Mouse (Mus musculus): Measurements from ENCODE around the gene Bcl3. TPM values are rescaled to one million over a fixed set of nuclear protein-coding genes. Genes with fewer than 3 reads are reported as not detected.

The Bcl3 gene
- polyA plus RNA-seq, 1 experiment from 2014 or later = 4.4 TPM

Other genes with a start within 250 kb of the Bcl3 start
- 0.48 and 0.59 TPM in 2 replicates for gene Zfp296, start 245.5 kb downstream of the Bcl3 start, polyA plus RNA-seq (2015; fragmentation: Nextera tagmentation; extraction: Ambion mirVana)
- gene Gemin7, start 245.2 kb downstream of the Bcl3 start, polyA plus RNA-seq (2015; fragmentation: Nextera tagmentation; extraction: Ambion mirVana) = 71.1 and 74.2 TPM in 2 replicates
- 9.4 and 11.4 TPM in 2 replicates for gene Clasrp, start 218.3 kb downstream of the Bcl3 start, polyA plus RNA-seq (2015; fragmentation: Nextera tagmentation; extraction: Ambion mirVana)
- 1.5 and 1.7 TPM in 2 replicates for gene Relb, start 193.3 kb downstream of the Bcl3 start, polyA plus RNA-seq (2015; fragmentation: Nextera tagmentation; extraction: Ambion mirVana)
- gene Clptm1, start 157.7 kb downstream of the Bcl3 start, polyA plus RNA-seq (2015; fragmentation: Nextera tagmentation; extraction: Ambion mirVana) = 36.2 and 42.7 TPM in 2 replicates
- 1,344 and 1,420 TPM in 2 replicates for gene Apoc2, start 144.8 kb downstream of the Bcl3 start, polyA plus RNA-seq (2015; fragmentation: Nextera tagmentation; extraction: Ambion mirVana)
- 20.6 and 35.3 TPM in 2 replicates for gene Gm44805, start 141.3 kb downstream of the Bcl3 start, polyA plus RNA-seq (2015; fragmentation: Nextera tagmentation; extraction: Ambion mirVana)
- 405 and 488 TPM in 2 replicates for gene Apoc4, start 141.3 kb downstream of the Bcl3 start, polyA plus RNA-seq (2015; fragmentation: Nextera tagmentation; extraction: Ambion mirVana)
- 919 and 984 TPM in 2 replicates for gene Apoc1, start 130.1 kb downstream of the Bcl3 start, polyA plus RNA-seq (2015; fragmentation: Nextera tagmentation; extraction: Ambion mirVana)
- gene Apoe, start 123.6 kb downstream of the Bcl3 start, polyA plus RNA-seq (2015; fragmentation: Nextera tagmentation; extraction: Ambion mirVana) = 3,720 and 4,229 TPM in 2 replicates
- 47.3 and 51.8 TPM in 2 replicates for gene Tomm40, start 107.3 kb downstream of the Bcl3 start, polyA plus RNA-seq (2015; fragmentation: Nextera tagmentation; extraction: Ambion mirVana)
- gene Nectin2, start 72.3 kb downstream of the Bcl3 start, polyA plus RNA-seq (2015; fragmentation: Nextera tagmentation; extraction: Ambion mirVana) = 12.9 and 15.8 TPM in 2 replicates
- 7.4 and 9.7 TPM in 2 replicates for gene Bcam, start 51.8 kb downstream of the Bcl3 start, polyA plus RNA-seq (2015; fragmentation: Nextera tagmentation; extraction: Ambion mirVana)
- 4.7 and 5.4 TPM in 2 replicates for gene Cblc, start 26.0 kb downstream of the Bcl3 start, polyA plus RNA-seq (2015; fragmentation: Nextera tagmentation; extraction: Ambion mirVana)
- 0.08 TPM in 1 of 2 replicates, not detected in the other for gene Gm19345, start 29.2 kb upstream of the Bcl3 start, polyA plus RNA-seq (2015; fragmentation: Nextera tagmentation; extraction: Ambion mirVana)
- not detected in 2 replicates for gene Ceacam16, start 38.5 kb upstream of the Bcl3 start, polyA plus RNA-seq (2015; fragmentation: Nextera tagmentation; extraction: Ambion mirVana)
- gene Ceacam19, start 65.2 kb upstream of the Bcl3 start, polyA plus RNA-seq (2015; fragmentation: Nextera tagmentation; extraction: Ambion mirVana) = not detected in 2 replicates
- 3.4 and 3.6 TPM in 2 replicates for gene Pvr, start 98.4 kb upstream of the Bcl3 start, polyA plus RNA-seq (2015; fragmentation: Nextera tagmentation; extraction: Ambion mirVana)
- 0.15 and 0.30 TPM in 2 replicates for gene Igsf23, start 128.0 kb upstream of the Bcl3 start, polyA plus RNA-seq (2015; fragmentation: Nextera tagmentation; extraction: Ambion mirVana)
- gene Ceacam20, start 142.6 kb upstream of the Bcl3 start, polyA plus RNA-seq (2015; fragmentation: Nextera tagmentation; extraction: Ambion mirVana) = not detected in 2 replicates
- not detected in 2 replicates for gene Nlrp9b, start 168.7 kb upstream of the Bcl3 start, polyA plus RNA-seq (2015; fragmentation: Nextera tagmentation; extraction: Ambion mirVana)

All from liver, embryonic 16.5 days (tissue).